Mouse (Mus musculus) embryonic facial prominence, embryonic 11.5 days (tissue): Measurements from ENCODE around the gene Tie1. TPM values are rescaled to one million over a fixed set of nuclear protein-coding genes. Genes with fewer than 3 reads are reported as not detected.

Experiments used
- ATAC-seq: fragments of 200-750 bp; cut with Nextera tagmentation; replicated peaks from 2 replicates; pipeline ENCODE4 v1.8.0; 2017; ENCODE audit warnings: low read depth; ENCODE audit not compliant: insufficient number of reproducible peaks, low FRiP score, low TSS enrichment
- DNase-seq: peaks from one replicate; pipeline ENCODE4 v3.0.0-alpha.2; 2015; ENCODE audit warnings: low spot score
- H3K27ac ChIP-seq: fragments of 300-500 bp; sonication (generic); replicated peaks from 2 replicates; pipeline ENCODE4 v1.5.1; 2014; ENCODE audit warnings: mild to moderate bottlenecking, low read depth, low read length, control low read depth
- H3K27me3 ChIP-seq: fragments of 300-500 bp; sonication (generic); 2 replicates; pipeline ENCODE4 v1.6.1; 2014; ENCODE audit warnings: mild to moderate bottlenecking, low read length, moderate library complexity, mixed read lengths; ENCODE audit not compliant: control insufficient read depth, insufficient read depth
- H3K36me3 ChIP-seq: fragments of 300-500 bp; sonication (generic); replicated peaks from 2 replicates; pipeline ENCODE4 v1.6.1; 2014; ENCODE audit warnings: low read depth, mild to moderate bottlenecking, low read length, moderate library complexity, mixed read lengths; ENCODE audit not compliant: control insufficient read depth, insufficient read depth
- H3K4me1 ChIP-seq: fragments of 300-500 bp; sonication (generic); 2 replicates; pipeline ENCODE4 v1.6.1; 2014; ENCODE audit warnings: low read length, mixed read lengths; ENCODE audit not compliant: control insufficient read depth, insufficient read depth
- H3K4me2 ChIP-seq: fragments of 300-500 bp; sonication (generic); 2 replicates; pipeline ENCODE4 v1.6.1; 2014; ENCODE audit warnings: low read depth, mild to moderate bottlenecking, control low read depth, low read length, moderate library complexity
- H3K4me3 ChIP-seq: fragments of 300-500 bp; sonication (generic); 2 replicates; pipeline ENCODE4 v1.5.1; 2014; ENCODE audit warnings: low read depth, low read length, control low read depth
- H3K9ac ChIP-seq: fragments of 300-500 bp; sonication (generic); replicated peaks from 2 replicates; pipeline ENCODE4 v1.6.1; 2014; ENCODE audit warnings: mild to moderate bottlenecking, control low read depth, low read length
- H3K9me3 ChIP-seq: fragments of 300-500 bp; sonication (generic); replicated peaks from 2 replicates; pipeline ENCODE4 v1.6.1; 2016; ENCODE audit warnings: mild to moderate bottlenecking, low read length, inconsistent platforms, mixed read lengths; ENCODE audit not compliant: control insufficient read depth
- WGBS: fragments of 180-500 bp; shearing (Covaris S2); extraction: QIAGEN DNeasy Blood & Tissue Kit; methylation state at CpG from one replicate; pipeline ENCODE4 v1.1.7; 2014; 5-methylcytosine and 5-hydroxymethylcytosine counted together
- polyA plus RNA-seq: library from polyadenylated mRNA; unstranded; fragments of >200 nt; fragmentation: Nextera tagmentation; extraction: Ambion mirVana; gene quantifications from 2 replicates; pipeline ENCODE4 v1.2.1, GENCODE M21; 2014

Gene Tie1
- polyA plus RNA-seq, 1 experiment from 2014 or later = 8.9 TPM

DNA sequence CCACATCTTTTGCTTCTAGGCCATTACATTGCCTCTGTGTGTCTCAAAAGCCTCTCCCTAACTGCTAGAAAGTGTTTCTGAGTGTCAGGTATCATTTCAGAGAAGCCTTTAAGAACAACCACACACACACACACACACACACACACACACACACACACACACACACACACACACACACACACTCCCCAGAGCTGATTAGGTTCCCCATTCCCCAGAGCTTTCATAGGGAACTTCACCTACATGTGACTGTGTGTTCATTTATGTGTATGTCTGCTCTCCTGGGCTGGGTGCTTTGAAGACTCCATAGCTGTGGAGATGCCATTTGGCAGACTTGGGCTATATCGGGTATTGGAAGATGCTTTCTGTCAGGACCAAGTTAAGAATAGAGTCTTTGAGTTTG lies 64.5 kb downstream of the Tie1 start:
- Histone ChIP-seq H3K27ac (no peak overlapping the region), H3K4me3 (no peak overlapping the region), H3K27me3 (no peaks in the 10 kb centered on the region), H3K9me3 (no peaks in the 10 kb centered on the region), H3K4me1 (no peaks in the 10 kb centered on the region), H3K9ac (no peak overlapping the region), H3K36me3 (no peaks in the 10 kb centered on the region), H3K4me2 (no peak overlapping the region)
- WGBS = 85% methylated on average over 1 of the region's 1 CpGs
- DNase-seq = no peak
- no peak for ATAC-seq

DNA sequence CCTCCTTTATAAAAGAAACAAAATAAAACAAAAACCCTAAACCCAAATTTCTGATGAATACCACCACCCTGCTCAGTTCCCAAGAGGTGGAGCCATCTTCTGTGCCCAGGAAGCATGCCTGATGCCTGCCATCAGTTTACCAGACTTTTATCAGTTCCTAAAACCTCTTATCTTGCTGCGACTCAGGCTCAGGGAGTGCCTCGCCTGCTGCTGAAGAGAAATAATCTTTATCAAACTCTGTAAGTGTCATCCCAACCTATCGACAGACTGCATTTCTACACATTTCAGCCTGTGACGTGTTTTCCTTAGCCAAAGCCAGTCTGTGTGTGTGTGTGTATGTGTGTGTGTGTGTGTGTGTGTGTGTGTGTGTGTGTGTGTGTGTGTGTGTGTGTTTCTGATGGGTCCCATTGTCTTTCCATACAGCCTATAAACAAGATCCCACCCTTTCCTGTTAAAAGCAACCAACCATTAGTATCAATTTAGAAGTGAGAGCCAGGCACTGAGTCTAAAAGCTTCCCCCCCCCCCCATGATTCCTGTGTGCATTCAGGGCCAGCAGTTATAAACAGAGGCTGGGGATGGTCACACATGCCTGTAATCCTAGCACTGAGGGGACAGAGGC lies 65.2 kb downstream of the Tie1 start:
- no peak overlapping the region for H3K9ac ChIP-seq
- ATAC-seq (no peak), DNase-seq (no peak)
- no peaks in the 10 kb centered on the region for H3K27me3 ChIP-seq
- H3K36me3 ChIP-seq = no peaks in the 10 kb centered on the region
- no peak overlapping the region for H3K4me3 ChIP-seq
- H3K9me3 ChIP-seq = no peaks in the 10 kb centered on the region
- H3K27ac ChIP-seq = no peak overlapping the region
- no peak overlapping the region for H3K4me2 ChIP-seq
- H3K4me1 ChIP-seq = no peaks in the 10 kb centered on the region
- 87% methylated on average over 4 of the region's 4 CpGs for WGBS

DNA sequence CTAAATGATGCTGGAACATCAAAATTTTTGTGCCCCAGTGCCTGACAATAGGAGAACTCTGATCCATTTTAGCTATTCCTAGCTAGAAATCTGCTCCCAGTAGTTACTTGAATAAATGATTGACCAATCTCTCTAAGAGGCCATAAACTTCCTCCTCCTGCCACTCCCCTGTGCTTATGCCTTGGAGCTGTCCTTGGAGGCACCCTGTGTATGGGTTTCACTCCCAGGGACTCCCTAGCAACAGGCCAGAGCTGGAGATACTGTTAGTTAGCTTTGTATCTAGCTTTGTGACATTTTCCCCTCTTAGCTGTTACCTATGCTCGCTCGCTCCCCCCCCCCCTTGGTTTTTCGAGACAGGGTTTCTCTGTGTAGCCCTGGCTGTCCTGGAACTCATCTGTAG lies 68.5 kb downstream of the Tie1 start:
- H3K9ac ChIP-seq = no peak overlapping the region
- no peaks in the 10 kb centered on the region for H3K9me3 ChIP-seq
- ATAC-seq = no peak
- H3K4me3 ChIP-seq = no peak overlapping the region
- DNase-seq = no peak
- no peaks in the 10 kb centered on the region for H3K36me3 ChIP-seq
- H3K27ac ChIP-seq = no peak overlapping the region
- WGBS = 98% methylated on average over 3 of the region's 3 CpGs
- no peaks in the 10 kb centered on the region for H3K4me1 ChIP-seq
- H3K4me2 ChIP-seq = no peak overlapping the region
- no peaks in the 10 kb centered on the region for H3K27me3 ChIP-seq

Other genes starting within 250 kb of the Tie1 start
- gene Ptprf, start 198.7 kb downstream of the Tie1 start, polyA plus RNA-seq = 46.3 and 53.5 TPM in 2 replicates
- 6.8 and 7.0 TPM in 2 replicates for gene Szt2, start 80.8 kb downstream of the Tie1 start, polyA plus RNA-seq
- 141 and 167 TPM in 2 replicates for gene Med8, start 80.7 kb downstream of the Tie1 start, polyA plus RNA-seq
- 38.6 and 43.5 TPM in 2 replicates for gene Elovl1, start 62.0 kb downstream of the Tie1 start, polyA plus RNA-seq
- 298 and 317 TPM in 2 replicates for gene Cdc20, start 52.7 kb downstream of the Tie1 start, polyA plus RNA-seq
- gene Mpl, start 32.5 kb downstream of the Tie1 start, polyA plus RNA-seq = 1.2 and 1.4 TPM in 2 replicates
- 2.5 and 3.1 TPM in 2 replicates for gene 2610528J11Rik, start 36.9 kb upstream of the Tie1 start, polyA plus RNA-seq
- 0.90 and 1.4 TPM in 2 replicates for gene Tmem125, start 54.0 kb upstream of the Tie1 start, polyA plus RNA-seq
- gene Cfap57, start 130.7 kb upstream of the Tie1 start, polyA plus RNA-seq = 0.42 and 0.79 TPM in 2 replicates
- 180 and 191 TPM in 2 replicates for gene Ebna1bp2, start 130.7 kb upstream of the Tie1 start, polyA plus RNA-seq
- not detected in 2 replicates for gene Olfr62, start 168.9 kb upstream of the Tie1 start, polyA plus RNA-seq
- gene Olfr1342, start 202.7 kb upstream of the Tie1 start, polyA plus RNA-seq = 0.33 TPM in 1 of 2 replicates, not detected in the other
- 0.08 TPM in 2 replicates for gene Olfr1341, start 213.5 kb upstream of the Tie1 start, polyA plus RNA-seq
- gene Olfr1340, start 230.1 kb upstream of the Tie1 start, polyA plus RNA-seq = not detected in 2 replicates
- gene Olfr1339, start 242.1 kb upstream of the Tie1 start, polyA plus RNA-seq = not detected in 2 replicates